Mouse (Mus musculus) yolk sac, embryonic 10.5 days (tissue): ENCODE measurements at regions not wholly inside any gene's neighbourhood (a gene's known extent, or its start where the extent isn't known, plus 50 kb on each side); places are given as distances from the start of the nearest gene placed in this dataset.

Experiments
- DNase-seq: peaks from one replicate; pipeline ENCODE4 v3.0.0-alpha.2; 2017; ENCODE audit warnings: low spot score

GRCm38 (mm10) chr3:39933372-39933771 is 597.7 kb upstream of the Intu start:
- DNase-seq, result no peak

- DNase-seq, result no peak
Measured at GRCm38 (mm10) chr3:39937719-39938278, 593.3 kb upstream of the Intu start.

GRCm38 (mm10) chr3:39944581-39944980 is 586.5 kb upstream of the Intu start:
- no peak for DNase-seq

GRCm38 (mm10) chr3:39952103-39952502 is 579.0 kb upstream of the Intu start:
- no peak for DNase-seq

- no peak for DNase-seq
Measured at GRCm38 (mm10) chr3:39952556-39952955, 578.5 kb upstream of the Intu start.

GRCm38 (mm10) chr3:39961836-39962640 is 569.0 kb upstream of the Intu start:
- no peak for DNase-seq

GRCm38 (mm10) chr3:39965431-39965830 is 565.7 kb upstream of the Intu start:
- no peak for DNase-seq

- DNase-seq, result no peak
Measured at GRCm38 (mm10) chr3:39966390-39966789, 564.7 kb upstream of the Intu start.

GRCm38 (mm10) chr3:39976937-39977336 is 554.1 kb upstream of the Intu start:
- DNase-seq, result no peak

GRCm38 (mm10) chr3:39978916-39979679 is 552.0 kb upstream of the Intu start:
- no peak for DNase-seq

GRCm38 (mm10) chr3:39982656-39983055 is 548.4 kb upstream of the Intu start:
- no peak for DNase-seq

- no peak for DNase-seq
Measured at GRCm38 (mm10) chr3:39987710-39988109, 543.4 kb upstream of the Intu start.

- DNase-seq, result peak; percentile 7
Measured at GRCm38 (mm10) chr3:39998628-39999027, 532.5 kb upstream of the Intu start.

- no peak for DNase-seq
Measured at GRCm38 (mm10) chr3:39999846-40000245, 531.2 kb upstream of the Intu start.

- DNase-seq, result no peak
Measured at GRCm38 (mm10) chr3:40002838-40003237, 528.2 kb upstream of the Intu start.

- DNase-seq, result no peak
Measured at GRCm38 (mm10) chr3:40010051-40010450, 521.0 kb upstream of the Intu start.

GRCm38 (mm10) chr3:40021682-40022081 is 509.4 kb upstream of the Intu start:
- no peak for DNase-seq

GRCm38 (mm10) chr3:40027713-40028112 is 503.4 kb upstream of the Intu start:
- no peak for DNase-seq

GRCm38 (mm10) chr3:40036177-40036576 is 494.9 kb upstream of the Intu start:
- DNase-seq, result no peak

GRCm38 (mm10) chr3:40049721-40050120 is 481.4 kb upstream of the Intu start:
- DNase-seq, result no peak

GRCm38 (mm10) chr3:40058281-40058680 is 472.8 kb upstream of the Intu start:
- DNase-seq, result no peak

GRCm38 (mm10) chr3:40058719-40059420 is 472.2 kb upstream of the Intu start:
- no peak for DNase-seq
